Mouse (Mus musculus): Measurements from ENCODE around the gene 3110021N24Rik. TPM values are rescaled to one million over a fixed set of nuclear protein-coding genes. Genes with fewer than 3 reads are reported as not detected.
"Not testable (repeated sequence)": the region's sequence is repeated elsewhere in the genome, so short reads cannot be mapped to it uniquely, and the experiment has no call there.

The 3110021N24Rik gene
- 0.13 and 0.33 TPM in 2 replicates for polyA plus RNA-seq (2016; fragmentation: Nextera tagmentation; extraction: Ambion mirVana)

DNA sequence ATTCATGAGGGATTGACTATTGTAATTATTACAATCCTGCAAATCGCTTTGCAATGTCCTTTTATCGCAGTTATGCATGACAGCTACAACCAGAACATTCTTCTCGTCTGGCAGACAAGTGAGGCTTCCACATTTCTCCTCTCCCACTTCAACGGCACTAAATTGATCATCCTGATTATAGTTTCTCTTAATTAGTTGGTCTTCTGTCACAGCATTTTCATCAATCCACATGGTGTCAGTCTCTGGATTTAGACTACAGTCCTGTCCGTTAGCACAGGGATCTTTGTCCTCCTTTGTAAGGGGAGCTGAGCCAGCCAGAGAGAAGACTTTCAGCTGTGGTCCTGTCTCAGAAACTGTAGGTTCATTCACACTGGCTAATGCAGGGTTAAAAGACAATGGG lies at the start of gene 3110021N24Rik:
Gene 3110021N24Rik, plus strand, starts transcription at position 301 of the 400 bp plus-strand sequence.
- H3K36me3 ChIP-seq: no peaks in the 10 kb centered on the region
- no peak for ATAC-seq
- H3K4me3 ChIP-seq: no peak within 1 kb of the TSS
- H3K4me1 ChIP-seq: no peaks in the 10 kb centered on the region
- WGBS (ENCODE audit: insufficient replicate concordance): 73% methylated on average over 5 of the region's 5 CpGs
- H3K27ac ChIP-seq: no peak within 1 kb of the TSS
- no peaks in the 10 kb centered on the region for H3K27me3 ChIP-seq (replicated peaks)
- H3K9ac ChIP-seq: no peak within 1 kb of the TSS
- no peak within 1 kb of the TSS for H3K4me2 ChIP-seq
- no peaks in the 10 kb centered on the region for H3K9me3 ChIP-seq (replicated peaks)

DNA sequence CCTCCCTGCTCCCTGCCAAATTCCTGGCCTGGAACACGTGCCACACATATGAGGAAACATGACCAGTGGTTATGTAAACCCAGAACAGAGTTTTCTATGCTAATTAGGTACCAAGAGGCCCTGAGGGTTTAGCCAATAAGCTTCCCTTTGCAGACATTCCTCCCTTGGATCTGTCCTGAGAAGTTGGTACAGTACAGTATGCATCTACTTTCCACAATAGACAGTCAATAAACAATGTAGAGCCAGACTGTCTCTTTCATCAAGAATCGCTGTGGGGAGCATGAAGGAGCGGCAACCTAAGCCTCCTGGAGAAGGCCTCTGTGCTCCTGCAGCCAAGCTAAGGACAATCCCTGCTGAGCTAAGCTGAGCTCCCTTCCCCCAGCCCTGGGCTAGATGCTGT lies 33.3 kb upstream of the 3110021N24Rik start:
- H3K27me3 ChIP-seq (replicated peaks): no peaks in the 10 kb centered on the region
- no peaks in the 10 kb centered on the region for H3K9me3 ChIP-seq (replicated peaks)
- 58% methylated on average over 3 of the region's 3 CpGs for WGBS (ENCODE audit: insufficient replicate concordance)
- H3K4me2 ChIP-seq: no peak overlapping the region
- no peak overlapping the region for H3K4me3 ChIP-seq
- H3K4me1 ChIP-seq: no peaks in the 10 kb centered on the region
- ATAC-seq: no peak
- H3K27ac ChIP-seq: no peak overlapping the region
- H3K9ac ChIP-seq: no peak overlapping the region
- H3K36me3 ChIP-seq: no peaks in the 10 kb centered on the region

DNA sequence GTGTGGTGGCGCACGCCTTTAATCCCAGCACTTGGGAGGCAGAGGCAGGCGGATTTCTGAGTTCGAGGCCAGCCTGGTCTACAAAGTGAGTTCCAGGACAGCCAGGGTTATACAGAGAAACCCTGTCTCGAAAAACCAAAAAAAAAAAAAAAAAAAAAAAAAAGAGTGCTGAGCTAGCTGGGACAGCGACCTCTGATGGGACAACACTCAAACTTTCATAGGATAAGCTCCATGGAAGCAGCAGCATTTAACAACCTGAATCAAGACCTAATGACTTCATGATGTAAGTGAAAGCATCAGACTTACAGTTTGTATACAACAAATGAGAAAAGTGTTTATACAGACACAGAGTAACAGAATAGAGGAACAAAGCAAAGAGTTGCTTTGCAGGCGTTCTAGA lies 32.4 kb upstream of the 3110021N24Rik start:
- ATAC-seq; H3K27me3 ChIP-seq (replicated peaks); H3K4me2 ChIP-seq; H3K36me3 ChIP-seq; H3K4me3 ChIP-seq; H3K9ac ChIP-seq; H3K27ac ChIP-seq; H3K9me3 ChIP-seq (replicated peaks); H3K4me1 ChIP-seq: not testable (repeated sequence)
- WGBS (ENCODE audit: insufficient replicate concordance): 73% methylated on average over 6 of the region's 7 CpGs

DNA sequence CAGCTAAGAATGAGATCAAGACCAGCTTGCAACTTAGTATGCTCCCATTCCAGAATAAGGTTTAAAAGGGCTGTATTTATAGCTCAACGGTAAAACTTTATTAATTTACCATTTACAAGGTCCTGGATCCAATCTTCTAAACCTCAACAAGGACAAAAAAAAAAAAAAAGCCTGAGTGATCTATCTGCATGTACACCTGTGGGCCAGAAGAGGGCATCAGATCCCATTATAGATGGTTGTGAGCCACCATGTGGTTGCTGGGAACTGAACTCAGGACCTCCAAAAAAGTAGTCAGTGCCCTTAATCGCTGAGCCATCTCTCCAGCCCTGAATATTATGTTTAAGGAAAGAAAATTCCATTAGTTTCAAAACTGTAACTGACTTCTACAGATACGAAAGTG lies 29.0 kb upstream of the 3110021N24Rik start:
- 79% methylated on average over 3 of the region's 3 CpGs for WGBS (ENCODE audit: insufficient replicate concordance)
- H3K4me2 ChIP-seq: no peak overlapping the region
- no peaks in the 10 kb centered on the region for H3K4me1 ChIP-seq
- H3K9ac ChIP-seq: no peak overlapping the region
- no peak overlapping the region for H3K4me3 ChIP-seq
- no peaks in the 10 kb centered on the region for H3K27me3 ChIP-seq (replicated peaks)
- no peak overlapping the region for H3K27ac ChIP-seq
- no peaks in the 10 kb centered on the region for H3K9me3 ChIP-seq (replicated peaks)
- ATAC-seq: no peak
- no peaks in the 10 kb centered on the region for H3K36me3 ChIP-seq

DNA sequence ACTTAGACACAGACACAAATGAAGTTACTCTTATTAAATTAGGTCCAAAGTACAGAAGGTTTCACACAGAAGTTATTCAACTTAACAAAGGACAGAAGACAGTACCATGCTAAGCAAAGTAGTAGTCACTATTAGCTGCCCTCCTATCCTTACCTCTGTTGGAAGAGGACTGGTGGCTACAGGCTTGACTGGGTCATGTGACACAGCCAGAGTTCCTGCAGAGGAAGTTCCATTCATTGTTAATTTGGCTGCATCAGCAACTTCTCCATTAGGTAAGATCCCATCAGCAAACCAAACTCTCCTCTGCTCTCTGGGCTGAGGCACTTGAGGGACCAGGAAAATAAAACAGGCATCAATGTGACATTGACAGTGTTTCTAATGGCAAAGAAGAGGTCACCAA lies 28.0 kb upstream of the 3110021N24Rik start:
- no peak overlapping the region for H3K9ac ChIP-seq

DNA sequence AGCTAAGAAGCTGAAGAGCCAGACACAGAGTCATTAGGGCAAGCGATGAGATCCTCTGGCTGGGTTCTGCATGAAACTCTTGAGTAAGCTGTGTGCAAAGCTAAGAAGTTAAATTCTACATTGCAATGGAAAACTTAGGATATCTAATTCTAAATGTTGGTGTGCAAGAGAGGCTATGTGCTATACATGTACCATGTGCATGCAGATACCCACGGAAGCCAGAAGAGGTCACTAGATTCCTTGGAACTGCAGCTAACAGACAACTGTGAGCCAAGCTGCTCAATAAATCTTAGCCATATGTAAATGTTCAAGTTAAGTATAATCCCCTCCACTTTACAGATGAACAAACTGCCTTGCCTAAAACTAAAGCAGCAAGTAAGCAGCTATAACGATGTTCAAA lies 22.5 kb upstream of the 3110021N24Rik start:
- 48% methylated on average over 3 of the region's 3 CpGs for WGBS (ENCODE audit: insufficient replicate concordance)
- H3K4me1 ChIP-seq: no peaks in the 10 kb centered on the region
- no peak overlapping the region for H3K9ac ChIP-seq
- H3K27ac ChIP-seq: no peak overlapping the region
- no peaks in the 10 kb centered on the region for H3K27me3 ChIP-seq (replicated peaks)
- no peaks in the 10 kb centered on the region for H3K9me3 ChIP-seq (replicated peaks)
- H3K4me2 ChIP-seq: no peak overlapping the region
- no peaks in the 10 kb centered on the region for H3K36me3 ChIP-seq
- H3K4me3 ChIP-seq: no peak overlapping the region
- no peak for ATAC-seq

More for the DNA sequence above, 28.0 kb upstream of the 3110021N24Rik start:
- Histone ChIP-seq H3K4me1 (no peaks in the 10 kb centered on the region), H3K27me3 (replicated peaks) (no peaks in the 10 kb centered on the region), H3K27ac (no peak overlapping the region), H3K4me2 (no peak overlapping the region), H3K9me3 (replicated peaks) (no peaks in the 10 kb centered on the region), H3K4me3 (no peak overlapping the region), H3K36me3 (no peaks in the 10 kb centered on the region)
- no peak for ATAC-seq

DNA sequence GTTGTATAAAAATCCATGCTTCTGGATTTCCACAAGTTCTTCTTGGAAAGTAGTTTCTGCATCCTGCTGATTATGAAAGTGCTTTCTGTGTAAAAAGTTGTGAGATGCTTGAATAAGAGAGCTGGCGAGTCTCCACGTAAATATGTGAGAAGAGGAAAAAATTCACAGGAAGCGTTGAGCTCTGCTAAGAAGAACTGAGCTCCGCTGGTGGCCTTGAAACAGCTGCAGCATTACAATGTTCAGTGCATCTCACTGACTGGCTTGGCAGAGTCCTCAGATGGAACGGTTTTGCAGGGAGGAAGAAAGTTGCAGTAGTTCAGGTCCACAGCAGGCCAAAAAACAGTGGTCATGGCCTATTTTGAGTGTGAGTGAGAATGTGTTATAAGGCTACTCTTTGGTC lies 11.2 kb upstream of the 3110021N24Rik start:
- no peaks in the 10 kb centered on the region for H3K36me3 ChIP-seq
- no peak overlapping the region for H3K27ac ChIP-seq

DNA sequence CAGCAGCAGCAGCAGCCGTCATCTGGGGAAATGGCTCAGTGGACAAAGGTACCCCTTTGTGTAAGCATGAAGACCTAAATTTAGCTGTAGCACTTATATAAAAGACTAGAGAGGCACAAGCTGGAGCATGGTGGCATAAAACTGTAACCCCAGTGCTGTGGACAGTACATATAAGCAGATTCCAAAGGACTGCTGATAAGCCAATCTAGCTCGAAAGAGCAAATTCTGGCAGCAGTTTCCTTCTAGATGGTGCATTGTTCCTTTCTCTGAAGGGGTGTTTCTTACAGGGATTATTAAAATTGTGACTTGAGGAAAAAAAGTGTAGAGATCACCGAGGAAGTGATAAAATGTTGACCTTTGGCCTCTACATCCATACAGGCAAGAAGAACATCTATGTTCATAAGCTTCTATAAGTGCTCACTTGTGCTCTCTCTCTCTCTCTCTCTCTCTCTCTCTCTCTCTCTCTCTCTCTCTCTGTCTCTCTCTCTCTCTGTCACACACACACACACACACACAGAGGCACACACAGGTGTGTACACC lies 1.9 kb downstream of the 3110021N24Rik start:
- 50% methylated on average over 3 of the region's 3 CpGs for WGBS (ENCODE audit: insufficient replicate concordance)
- Histone ChIP-seq H3K9ac (no peak overlapping the region), H3K27ac (no peak overlapping the region), H3K9me3 (replicated peaks) (no peaks in the 10 kb centered on the region), H3K4me3 (no peak overlapping the region), H3K27me3 (replicated peaks) (no peaks in the 10 kb centered on the region), H3K36me3 (no peaks in the 10 kb centered on the region), H3K4me2 (no peak overlapping the region), H3K4me1 (no peaks in the 10 kb centered on the region)
- ATAC-seq: no peak

More for the DNA sequence above, 11.2 kb upstream of the 3110021N24Rik start:
- Histone ChIP-seq H3K4me3 (no peak overlapping the region), H3K4me2 (no peak overlapping the region), H3K9me3 (replicated peaks) (no peaks in the 10 kb centered on the region), H3K4me1 (no peaks in the 10 kb centered on the region), H3K9ac (no peak overlapping the region), H3K27me3 (replicated peaks) (no peaks in the 10 kb centered on the region)
- ATAC-seq: no peak
- WGBS (ENCODE audit: insufficient replicate concordance): 72% methylated on average over 5 of the region's 5 CpGs

DNA sequence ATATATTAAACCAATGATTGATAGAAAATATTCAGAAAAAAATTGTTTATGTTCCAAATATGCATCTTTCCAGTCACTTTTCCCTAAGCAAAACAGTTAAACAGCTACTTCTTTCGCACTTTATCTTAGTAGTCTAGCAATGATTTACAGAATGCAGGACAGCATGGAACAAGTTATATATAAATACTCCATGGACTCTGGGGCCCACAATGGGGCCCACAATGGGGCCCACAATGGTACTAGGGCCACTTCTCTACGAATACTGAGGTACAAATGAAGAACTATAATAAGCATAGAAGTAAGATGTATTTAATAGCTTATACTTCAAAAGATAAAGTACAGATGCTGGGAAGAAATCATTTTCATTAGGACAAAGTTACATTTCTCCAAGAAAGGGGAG lies 4.7 kb downstream of the 3110021N24Rik start:
- H3K36me3 ChIP-seq: no peaks in the 10 kb centered on the region
- no peak overlapping the region for H3K9ac ChIP-seq
- no peak overlapping the region for H3K4me2 ChIP-seq
- no peaks in the 10 kb centered on the region for H3K27me3 ChIP-seq (replicated peaks)
- H3K4me3 ChIP-seq: no peak overlapping the region
- ATAC-seq: no peak
- H3K9me3 ChIP-seq (replicated peaks): no peaks in the 10 kb centered on the region
- H3K27ac ChIP-seq: no peak overlapping the region
- H3K4me1 ChIP-seq: no peaks in the 10 kb centered on the region
- 61% methylated on average over 2 of the region's 2 CpGs for WGBS (ENCODE audit: insufficient replicate concordance)

DNA sequence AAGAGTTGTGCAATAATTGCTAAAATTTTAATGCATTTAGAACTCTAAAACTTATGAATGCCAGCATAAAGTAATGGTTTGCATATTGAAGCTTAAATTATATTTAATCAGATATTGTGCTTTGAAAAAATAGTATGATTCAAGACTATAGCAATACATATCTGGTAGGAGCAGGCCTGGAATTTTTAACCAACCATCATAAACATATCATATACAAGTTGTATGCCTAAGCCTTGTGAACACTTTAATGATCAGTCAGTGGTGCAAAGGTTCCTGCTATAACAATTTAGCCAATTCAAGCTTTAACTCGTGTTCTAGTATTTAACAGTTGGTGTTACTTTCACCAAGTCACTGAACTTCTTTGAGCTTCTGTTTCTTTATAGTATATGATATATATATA lies 11.0 kb downstream of the 3110021N24Rik start:
- Histone ChIP-seq H3K4me3 (no peak overlapping the region), H3K9me3 (replicated peaks) (no peaks in the 10 kb centered on the region), H3K27me3 (replicated peaks) (no peaks in the 10 kb centered on the region), H3K4me1 (no peaks in the 10 kb centered on the region), H3K36me3 (no peaks in the 10 kb centered on the region), H3K4me2 (no peak overlapping the region), H3K9ac (no peak overlapping the region), H3K27ac (no peak overlapping the region)
- ATAC-seq: no peak
- WGBS (ENCODE audit: insufficient replicate concordance): 51% methylated on average over 1 of the region's 1 CpGs

DNA sequence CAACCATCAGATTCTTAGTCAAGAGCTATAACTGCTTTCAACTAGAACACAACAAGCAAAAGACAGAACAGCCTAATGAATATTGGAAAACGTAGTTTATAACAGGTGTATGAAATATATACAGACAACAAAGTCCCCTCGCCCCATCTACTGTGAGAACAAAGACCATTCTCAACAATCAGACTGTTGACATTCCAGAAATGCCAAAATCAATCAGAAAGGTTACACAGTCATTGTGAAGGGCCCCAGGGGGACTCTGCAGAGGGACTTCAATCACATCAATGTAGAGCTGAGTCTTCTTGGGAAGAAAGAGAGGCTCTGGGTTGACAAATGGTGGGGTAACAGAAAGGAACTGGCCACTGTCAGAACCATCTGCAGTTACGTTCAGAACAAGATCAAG lies 12.1 kb downstream of the 3110021N24Rik start:
- ATAC-seq: no peak
- Histone ChIP-seq H3K36me3 (no peaks in the 10 kb centered on the region), H3K9ac (no peak overlapping the region), H3K4me1 (no peaks in the 10 kb centered on the region), H3K27me3 (replicated peaks) (no peaks in the 10 kb centered on the region), H3K4me2 (no peak overlapping the region), H3K27ac (no peak overlapping the region), H3K4me3 (no peak overlapping the region), H3K9me3 (replicated peaks) (no peaks in the 10 kb centered on the region)
- 50% methylated on average over 3 of the region's 3 CpGs for WGBS (ENCODE audit: insufficient replicate concordance)

DNA sequence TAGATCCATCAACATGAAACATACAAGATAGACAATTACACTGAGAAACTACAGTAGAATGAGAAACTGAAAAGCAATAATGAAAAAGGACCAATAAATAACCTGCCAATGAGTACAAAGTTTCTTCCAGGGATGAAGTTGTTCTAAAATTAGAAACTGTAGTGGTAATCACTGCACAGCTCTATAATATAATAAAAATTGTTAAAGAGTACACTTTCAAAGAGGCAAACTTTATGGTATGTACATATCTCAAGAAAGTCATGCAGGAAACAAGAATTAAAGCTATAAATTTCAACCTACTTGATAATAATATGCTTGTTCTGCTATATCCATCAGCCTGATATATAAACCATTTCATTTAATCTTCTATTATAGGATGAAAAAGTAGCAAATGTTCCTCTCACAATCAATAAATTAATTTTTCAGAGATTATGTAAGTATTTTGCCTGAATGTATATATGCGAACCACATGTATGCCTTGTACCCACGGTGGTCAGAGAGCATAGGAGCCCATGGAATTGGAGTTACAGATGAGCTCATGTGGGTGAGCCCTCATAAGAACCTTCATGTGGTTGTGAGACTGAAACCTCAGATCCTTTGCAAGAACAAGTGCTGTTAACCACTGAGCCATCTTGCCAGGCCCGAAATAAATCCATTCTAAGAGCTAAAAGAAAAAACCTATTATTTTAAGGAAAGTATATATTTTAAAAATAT lies 26.9 kb downstream of the 3110021N24Rik start:
- Histone ChIP-seq H3K27ac (no peak overlapping the region), H3K4me3 (no peak overlapping the region), H3K27me3 (replicated peaks) (no peaks in the 10 kb centered on the region), H3K9ac (no peak overlapping the region), H3K4me1 (no peaks in the 10 kb centered on the region), H3K9me3 (replicated peaks) (no peaks in the 10 kb centered on the region), H3K36me3 (no peaks in the 10 kb centered on the region), H3K4me2 (no peak overlapping the region)
- no peak for ATAC-seq
- 61% methylated on average over 3 of the region's 3 CpGs for WGBS (ENCODE audit: insufficient replicate concordance)

DNA sequence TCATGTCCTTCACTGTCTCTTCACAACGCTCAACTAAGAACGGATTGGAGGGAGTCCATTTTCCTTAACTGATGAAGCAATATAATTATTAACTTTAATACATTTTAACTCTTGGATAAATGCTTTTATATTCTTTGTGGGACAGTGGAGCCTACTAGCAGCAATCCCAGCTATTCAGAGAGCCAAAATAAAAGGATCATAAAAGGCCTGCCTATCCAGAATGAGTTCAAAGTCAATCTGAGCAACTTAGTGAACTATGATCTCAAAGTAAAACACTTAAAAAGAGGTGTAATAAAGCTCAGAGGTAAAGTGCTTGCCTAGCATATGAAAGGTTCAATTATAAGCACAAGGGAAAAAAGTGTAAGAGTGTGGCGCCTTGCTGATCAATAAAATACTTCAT lies 40.1 kb downstream of the 3110021N24Rik start:
- Histone ChIP-seq H3K9ac (no peak overlapping the region), H3K4me1 (no peaks in the 10 kb centered on the region), H3K9me3 (replicated peaks) (no peaks in the 10 kb centered on the region), H3K36me3 (no peaks in the 10 kb centered on the region), H3K4me3 (no peak overlapping the region), H3K27ac (no peak overlapping the region), H3K27me3 (replicated peaks) (no peaks in the 10 kb centered on the region), H3K4me2 (no peak overlapping the region)
- WGBS (ENCODE audit: insufficient replicate concordance): 79% methylated on average over 3 of the region's 3 CpGs
- no peak for ATAC-seq

Measured in liver, embryonic 12.5 days (tissue).